Mouse (Mus musculus): Measurements from ENCODE around the gene Krt8.

Krt8 gene

DNA sequence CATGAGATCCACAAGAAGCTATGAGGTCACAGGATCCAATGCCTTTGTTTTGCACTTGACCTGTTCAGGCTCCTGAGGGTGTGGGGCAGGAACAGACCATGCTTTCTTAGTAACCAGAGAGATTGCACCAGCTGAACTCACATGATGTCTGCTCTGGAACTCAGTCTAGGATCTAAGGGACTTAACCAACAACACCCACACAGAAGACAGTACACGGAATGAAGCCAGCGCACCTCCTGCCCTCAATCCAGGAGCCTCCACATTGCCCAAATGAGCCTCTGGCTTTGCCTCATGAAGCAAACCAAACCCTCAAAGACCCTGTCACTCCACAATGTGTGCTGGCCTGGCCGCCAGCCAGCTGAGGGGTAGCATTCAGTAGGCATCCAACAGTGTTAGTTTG is 45.4 kb downstream of the Krt8 start:
- no peak for TF ChIP-seq GATA4 (IDR thresholded peaks at IDR 0.05; ENCODE audit: insufficient replicate concordance, low read length)

DNA sequence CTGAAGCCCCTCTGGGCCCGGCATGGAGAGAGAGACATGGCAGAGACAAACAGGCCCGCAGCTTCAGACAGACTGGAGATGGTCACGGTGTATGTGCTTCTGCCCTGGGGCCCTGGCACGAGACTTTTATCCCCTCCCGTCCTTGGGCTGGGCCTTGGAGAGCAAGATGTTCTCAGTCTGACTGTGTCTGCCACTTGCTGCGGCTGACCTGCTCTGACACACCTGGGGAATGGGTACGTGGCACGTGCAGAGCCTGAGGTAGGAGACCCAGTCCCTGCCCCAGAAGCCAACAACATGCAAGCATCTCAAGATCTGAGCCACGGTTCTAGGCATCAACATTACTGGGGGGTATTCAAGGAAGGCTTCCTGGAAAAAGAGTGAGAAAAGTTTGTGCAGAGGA is 50.1 kb downstream of the Krt8 start, which contains the start of gene Krt78:
Gene Krt78, minus strand, starts transcription at position 101 of the 400 bp plus-strand sequence.
- TF ChIP-seq GATA4 (IDR thresholded peaks at IDR 0.05; ENCODE audit: insufficient replicate concordance, low read length) = no peak

DNA sequence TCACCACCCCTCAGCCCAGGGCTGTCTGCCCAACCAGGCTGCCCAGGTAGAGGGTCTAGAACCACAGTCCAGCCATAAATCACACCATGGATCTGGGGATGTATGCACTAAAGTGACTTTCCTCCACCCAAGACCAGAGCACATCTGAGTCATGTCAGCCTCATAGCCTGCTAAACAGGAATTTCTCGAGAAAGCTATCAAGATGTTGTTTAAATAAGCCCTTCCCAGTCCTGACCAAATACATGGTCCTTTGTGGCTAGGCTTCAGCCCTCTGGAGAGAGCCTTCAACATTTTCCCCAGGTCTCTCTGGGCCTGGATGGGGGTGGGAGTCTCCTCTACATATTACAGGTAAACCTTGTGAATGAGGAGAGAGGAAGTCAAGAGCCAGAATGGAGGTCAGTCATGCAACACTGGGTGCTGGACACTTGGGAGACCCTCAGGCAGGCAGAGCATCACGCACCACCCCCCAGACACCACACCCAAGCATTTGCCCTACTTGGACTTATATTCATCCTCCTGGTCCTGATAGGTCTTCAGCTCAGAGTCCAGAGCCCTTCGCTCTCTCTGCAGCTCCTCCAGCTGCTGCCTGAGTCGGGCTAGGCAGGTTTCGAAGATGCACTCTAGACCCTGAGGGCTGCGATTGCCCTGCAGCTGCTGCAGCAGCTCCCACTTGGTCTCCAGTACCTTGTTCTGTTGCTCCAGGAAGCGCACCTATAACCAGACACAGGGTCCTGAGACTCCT is 51.4 kb downstream of the Krt8 start:
- no peak for TF ChIP-seq GATA4 (IDR thresholded peaks at IDR 0.05; ENCODE audit: insufficient replicate concordance, low read length)

Measured in liver, adult (tissue).